Mouse (Mus musculus): ENCODE measurements at regions not wholly inside any gene's neighbourhood (a gene's known extent, or its start where the extent isn't known, plus 50 kb on each side); places are given as distances from the start of the nearest gene placed in this dataset.

GRCm38 (mm10) chr4:31689083-31689482 is 274.8 kb upstream of the Map3k7 start:
- DNase-seq (ENCODE audit: extremely low spot score, low read depth, low spot score): no peak

- peak; percentile 44 for DNase-seq (ENCODE audit: extremely low spot score, low read depth, low spot score)
These were observed 266.0 kb upstream of the Map3k7 start for GRCm38 (mm10) chr4:31697769-31698505.

GRCm38 (mm10) chr4:31698506-31698782 is 265.5 kb upstream of the Map3k7 start:
- DNase-seq (ENCODE audit: extremely low spot score, low read depth, low spot score): no peak

GRCm38 (mm10) chr4:31699296-31699695 is 264.6 kb upstream of the Map3k7 start:
- no peak for DNase-seq (ENCODE audit: extremely low spot score, low read depth, low spot score)

- no peak for DNase-seq (ENCODE audit: extremely low spot score, low read depth, low spot score)
These were observed 249.7 kb upstream of the Map3k7 start for GRCm38 (mm10) chr4:31714054-31714651.

GRCm38 (mm10) chr4:31723501-31723900 is 240.4 kb upstream of the Map3k7 start:
- DNase-seq (ENCODE audit: extremely low spot score, low read depth, low spot score): no peak

GRCm38 (mm10) chr4:31724400-31724799 is 239.5 kb upstream of the Map3k7 start:
- no peak for DNase-seq (ENCODE audit: extremely low spot score, low read depth, low spot score)

GRCm38 (mm10) chr4:31727498-31728148 is 236.3 kb upstream of the Map3k7 start:
- no peak for DNase-seq (ENCODE audit: extremely low spot score, low read depth, low spot score)

- DNase-seq (ENCODE audit: extremely low spot score, low read depth, low spot score): no peak
These were observed 235.8 kb upstream of the Map3k7 start for GRCm38 (mm10) chr4:31728149-31728516.

GRCm38 (mm10) chr4:31743776-31744175 is 220.1 kb upstream of the Map3k7 start:
- no peak for DNase-seq (ENCODE audit: extremely low spot score, low read depth, low spot score)

- DNase-seq (ENCODE audit: extremely low spot score, low read depth, low spot score): no peak
These were observed 219.5 kb upstream of the Map3k7 start for GRCm38 (mm10) chr4:31744431-31744830.

GRCm38 (mm10) chr4:31753677-31754312 is 210.1 kb upstream of the Map3k7 start:
- DNase-seq (ENCODE audit: extremely low spot score, low read depth, low spot score): no peak

GRCm38 (mm10) chr4:31757126-31757525 is 206.8 kb upstream of the Map3k7 start:
- no peak for DNase-seq (ENCODE audit: extremely low spot score, low read depth, low spot score)

GRCm38 (mm10) chr4:31760116-31760515 is 203.8 kb upstream of the Map3k7 start:
- DNase-seq (ENCODE audit: extremely low spot score, low read depth, low spot score): no peak

GRCm38 (mm10) chr4:31762199-31762598 is 201.7 kb upstream of the Map3k7 start:
- DNase-seq (ENCODE audit: extremely low spot score, low read depth, low spot score): no peak

- DNase-seq (ENCODE audit: extremely low spot score, low read depth, low spot score): no peak
These were observed 195.8 kb upstream of the Map3k7 start for GRCm38 (mm10) chr4:31768026-31768626.

GRCm38 (mm10) chr4:31769325-31769724 is 194.6 kb upstream of the Map3k7 start:
- no peak for DNase-seq (ENCODE audit: extremely low spot score, low read depth, low spot score)

- DNase-seq (ENCODE audit: extremely low spot score, low read depth, low spot score): no peak
These were observed 177.6 kb upstream of the Map3k7 start for GRCm38 (mm10) chr4:31786284-31786683.

GRCm38 (mm10) chr4:31817574-31818240 is 146.2 kb upstream of the Map3k7 start:
- DNase-seq (ENCODE audit: extremely low spot score, low read depth, low spot score): no peak

GRCm38 (mm10) chr4:31819521-31820259 is 144.2 kb upstream of the Map3k7 start:
- DNase-seq (ENCODE audit: extremely low spot score, low read depth, low spot score): no peak
